Mouse (Mus musculus): ENCODE data around the gene Riok1.

The Riok1 gene

GRCm38 (mm10) chr13:38064854-38065663 lies 28.3 kb downstream of the Riok1 start:
- DNase-seq (ENCODE audit: low spot score): peak; percentile 75

- DNase-seq (ENCODE audit: low spot score): peak; percentile 82
Measured at GRCm38 (mm10) chr13:38070945-38071344, 34.1 kb downstream of the Riok1 start.

GRCm38 (mm10) chr13:38073374-38074307 lies 36.8 kb downstream of the Riok1 start:
- DNase-seq (ENCODE audit: low spot score): no peak

GRCm38 (mm10) chr13:38074404-38074803 lies 37.6 kb downstream of the Riok1 start:
- DNase-seq (ENCODE audit: low spot score): no peak

- no peak for DNase-seq (ENCODE audit: low spot score)
Measured at GRCm38 (mm10) chr13:38077113-38077512, 40.3 kb downstream of the Riok1 start.

GRCm38 (mm10) chr13:38078836-38079235 lies 42.0 kb downstream of the Riok1 start:
- DNase-seq (ENCODE audit: low spot score): no peak

GRCm38 (mm10) chr13:38079366-38079765 lies 42.6 kb downstream of the Riok1 start:
- no peak for DNase-seq (ENCODE audit: low spot score)

GRCm38 (mm10) chr13:38080014-38080413 lies 43.2 kb downstream of the Riok1 start:
- no peak for DNase-seq (ENCODE audit: low spot score)

GRCm38 (mm10) chr13:38080725-38081124 lies 43.9 kb downstream of the Riok1 start:
- DNase-seq (ENCODE audit: low spot score): no peak

- no peak for DNase-seq (ENCODE audit: low spot score)
Measured at GRCm38 (mm10) chr13:38081161-38081560, 44.4 kb downstream of the Riok1 start.

- no peak for DNase-seq (ENCODE audit: low spot score)
Measured at GRCm38 (mm10) chr13:38086711-38087110, 49.9 kb downstream of the Riok1 start.

- no peak for DNase-seq (ENCODE audit: low spot score)
Measured at GRCm38 (mm10) chr13:38088008-38088407, 51.2 kb downstream of the Riok1 start.

GRCm38 (mm10) chr13:38089449-38089848 lies 52.7 kb downstream of the Riok1 start:
- no peak for DNase-seq (ENCODE audit: low spot score)

GRCm38 (mm10) chr13:38089871-38090270 lies 53.1 kb downstream of the Riok1 start:
- no peak for DNase-seq (ENCODE audit: low spot score)

GRCm38 (mm10) chr13:38096207-38096606 lies 59.4 kb downstream of the Riok1 start:
- DNase-seq (ENCODE audit: low spot score): no peak

- no peak for DNase-seq (ENCODE audit: low spot score)
Measured at GRCm38 (mm10) chr13:38103406-38103805, 66.6 kb downstream of the Riok1 start.

GRCm38 (mm10) chr13:38104501-38104900 lies 67.7 kb downstream of the Riok1 start:
- no peak for DNase-seq (ENCODE audit: low spot score)

- no peak for DNase-seq (ENCODE audit: low spot score)
Measured at GRCm38 (mm10) chr13:38109081-38109480, 72.3 kb downstream of the Riok1 start.
